11 mouse cellular contexts compared by ENCODE assay signal in the genomic region with DNA sequence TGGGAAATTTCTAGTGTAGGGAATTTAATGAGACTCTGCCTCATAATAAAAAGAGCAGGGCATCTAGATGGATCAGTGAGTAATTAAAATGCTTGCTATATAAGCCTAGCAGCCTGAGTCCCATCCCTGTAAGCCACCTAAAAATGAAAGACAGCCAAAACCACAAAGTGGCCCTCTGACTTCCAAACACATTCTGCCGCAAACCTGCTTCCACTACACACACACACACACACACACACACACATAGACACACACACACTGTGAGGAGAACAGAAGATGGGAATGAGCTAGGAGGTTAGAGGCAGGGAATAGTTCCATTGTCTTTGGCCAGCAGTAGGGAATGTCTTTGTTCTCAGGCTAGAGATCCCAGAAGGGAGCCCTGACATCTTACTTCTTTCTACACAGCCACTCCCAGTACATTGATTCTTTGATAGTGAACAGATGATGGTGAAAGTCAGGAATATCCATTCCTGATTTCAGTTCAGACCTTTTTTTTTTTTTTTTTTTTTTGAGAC. TPM values are rescaled to one million over a fixed set of nuclear protein-coding genes. Genes with fewer than 3 reads are reported as not detected.
DNase-seq lines count a peak whose midpoint lies in the region; ATAC-seq and TF ChIP-seq lines count a peak whose summit lies in the region.
"Had no signal": no experiment of that assay in that cellular context is flagged by ENCODE, and none has a peak within 500 bp of the region (broad histone marks: within the 10 kb centered on the region; RNA-seq: fewer than 3 reads in every experiment).

No protein-coding gene starts in this region.

- no peak for ATAC-seq in heart, postnatal 0 days (ENCODE audit: insufficient read depth, low read depth)
- ATAC-seq in neural tube, embryonic 13.5 days (ENCODE audit: low read depth): no peak
- no peak for ATAC-seq in embryonic facial prominence, embryonic 13.5 days (ENCODE audit: insufficient number of reproducible peaks, insufficient read depth, low FRiP score, low TSS enrichment, low read depth)

- DNase-seq in heart, postnatal 0 days (ENCODE audit: low spot score): no peak
- no peak for DNase-seq in heart, adult 9 months (ENCODE audit: low spot score in 2 of 2)
- no peak for DNase-seq in neural tube, embryonic 10.5 days (ENCODE audit: extremely low spot score, low spot score)
- no peak for DNase-seq in urinary bladder, postnatal 36 days (ENCODE audit: low spot score in 2 of 2)
- no peak for DNase-seq in left cerebral cortex, postnatal 4 days
- DNase-seq: adrenal gland, postnatal 36 days; heart, postnatal 36 days; lung, adult 18-20 months had no signal

- WGBS in heart, postnatal 0 days: 96% methylated on average over 1 of the region's 1 CpGs
- WGBS in neural tube, embryonic 13.5 days: 54% methylated on average over 1 of the region's 1 CpGs
- 71% methylated on average over 1 of the region's 1 CpGs for WGBS in embryonic facial prominence, embryonic 13.5 days

- peaks cover 17% of the 10 kb centered on the region for H3K4me1 ChIP-seq in heart, postnatal 0 days (ENCODE audit: control insufficient read depth, insufficient read depth)
- H3K4me1 ChIP-seq in neural tube, embryonic 13.5 days (replicated peaks): peaks cover 30% of the 10 kb centered on the region
- H3K4me1 ChIP-seq in embryonic facial prominence, embryonic 13.5 days: peaks cover 17% of the 10 kb centered on the region

- TF ChIP-seq CTCF in heart, postnatal 0 days (IDR thresholded peaks at IDR 0.05; ENCODE audit: low read depth): no peak

- no peak overlapping the region for H3K4me3 ChIP-seq in heart, postnatal 0 days (ENCODE audit: low read depth, low read length)
- no peak overlapping the region for H3K4me3 ChIP-seq in neural tube, embryonic 13.5 days
- no peak overlapping the region for H3K4me3 ChIP-seq in embryonic facial prominence, embryonic 13.5 days

- H3K36me3 ChIP-seq in heart, postnatal 0 days (replicated peaks; ENCODE audit: control insufficient read depth, insufficient read depth, low read length): peaks cover 16% of the 10 kb centered on the region
- H3K36me3 ChIP-seq in neural tube, embryonic 13.5 days: peaks cover 15% of the 10 kb centered on the region
- H3K36me3 ChIP-seq in embryonic facial prominence, embryonic 13.5 days: peaks cover 14% of the 10 kb centered on the region

- H3K9ac ChIP-seq in heart, postnatal 0 days (replicated peaks; ENCODE audit: low read depth, low read length): no peak overlapping the region
- no peak overlapping the region for H3K9ac ChIP-seq in neural tube, embryonic 13.5 days
- no peak overlapping the region for H3K9ac ChIP-seq in embryonic facial prominence, embryonic 13.5 days

- no peaks in the 10 kb centered on the region for H3K9me3 ChIP-seq in heart, postnatal 0 days (replicated peaks; ENCODE audit: control insufficient read depth, low read length)
- H3K9me3 ChIP-seq in neural tube, embryonic 13.5 days: no peaks in the 10 kb centered on the region
- no peaks in the 10 kb centered on the region for H3K9me3 ChIP-seq in embryonic facial prominence, embryonic 13.5 days

- intact Hi-C loops in left cerebral cortex, postnatal 4 days (cut with DNase I): no loop called here

- TF ChIP-seq EP300 in heart, postnatal 0 days (IDR thresholded peaks at IDR 0.05; ENCODE audit: low read depth): no peak

- no peak overlapping the region for H3K4me2 ChIP-seq in heart, postnatal 0 days (ENCODE audit: low read depth, low read length)
- no peak overlapping the region for H3K4me2 ChIP-seq in neural tube, embryonic 13.5 days
- H3K4me2 ChIP-seq in embryonic facial prominence, embryonic 13.5 days: no peak overlapping the region

- H3K27me3 ChIP-seq in heart, postnatal 0 days (ENCODE audit: control insufficient read depth, insufficient read depth, low read length): no peaks in the 10 kb centered on the region
- no peaks in the 10 kb centered on the region for H3K27me3 ChIP-seq in neural tube, embryonic 13.5 days
- H3K27me3 ChIP-seq in embryonic facial prominence, embryonic 13.5 days: no peaks in the 10 kb centered on the region

- peak overlapping the region; percentile 100; the same call in 1 of the 2 replicates for H3K27ac ChIP-seq in heart, postnatal 0 days (ENCODE audit: low read depth)
- peak overlapping the region; percentile 99 for H3K27ac ChIP-seq in neural tube, embryonic 13.5 days (replicated peaks)
- H3K27ac ChIP-seq in embryonic facial prominence, embryonic 13.5 days: peak overlapping the region; percentile 100; the same call in 1 of the 2 replicates

RNA-seq across cellular contexts. Expression of gene Pnrc1, which starts 40.2 kb away (rescaled TPM):
- 90.0 and 127 TPM in 2 replicates for total RNA-seq in heart, postnatal 0 days (2014; rRNA removed; ENCODE audit: low replicate concordance)
- 61.8 and 80.8 TPM in 2 replicates for polyA plus RNA-seq in heart, postnatal 0 days (2015; fragmentation: Nextera tagmentation; extraction: Ambion mirVana)
- polyA plus RNA-seq in neural tube, embryonic 13.5 days (2015; fragmentation: Nextera tagmentation; extraction: Ambion mirVana): 71.4 and 75.0 TPM in 2 replicates
- polyA plus RNA-seq in embryonic facial prominence, embryonic 13.5 days (2015; fragmentation: Nextera tagmentation; extraction: Ambion mirVana): 103 and 118 TPM in 2 replicates
- 10 to 100 TPM; 79.0 to 80.6 TPM for total RNA-seq in left cerebral cortex, postnatal 4 days (2021)

RNA-seq across cellular contexts. Expression of gene Srsf12, which starts 41.0 kb away (rescaled TPM):
- 0.19 TPM in 1 of 2 replicates, not detected in the other for total RNA-seq in heart, postnatal 0 days (2014; rRNA removed; ENCODE audit: low replicate concordance)
- polyA plus RNA-seq in heart, postnatal 0 days (2015; fragmentation: Nextera tagmentation; extraction: Ambion mirVana): 0.38 and 0.48 TPM in 2 replicates
- polyA plus RNA-seq in neural tube, embryonic 13.5 days (2015; fragmentation: Nextera tagmentation; extraction: Ambion mirVana): 41.8 and 44.0 TPM in 2 replicates
- polyA plus RNA-seq in embryonic facial prominence, embryonic 13.5 days (2015; fragmentation: Nextera tagmentation; extraction: Ambion mirVana): 18.8 and 20.6 TPM in 2 replicates
- 10 to 100 TPM; 46.7 to 48.9 TPM for total RNA-seq in left cerebral cortex, postnatal 4 days (2021)
- total RNA-seq: common myeloid progenitor, adult 5-6 weeks; heart, postnatal 36 days had no signal

Comparison
In these comparisons a context has a peak if more than half of its experiments do, and no peak if none do; other contexts are left out.
1. RNA of gene Srsf12, which starts 41.0 kb away (polyA plus RNA-seq): 41.8 to 44.0 TPM in neural tube, embryonic 13.5 days and 18.8 to 20.6 TPM in embryonic facial prominence, embryonic 13.5 days; 0.38 to 0.48 TPM in heart, postnatal 0 days; every median in the first group is over 10 times any median in the second.
2. Peak in every context shown above with its lines, with median percentiles within 50 percentile points of each other: H3K27ac ChIP-seq.